In the genomic region with DNA sequence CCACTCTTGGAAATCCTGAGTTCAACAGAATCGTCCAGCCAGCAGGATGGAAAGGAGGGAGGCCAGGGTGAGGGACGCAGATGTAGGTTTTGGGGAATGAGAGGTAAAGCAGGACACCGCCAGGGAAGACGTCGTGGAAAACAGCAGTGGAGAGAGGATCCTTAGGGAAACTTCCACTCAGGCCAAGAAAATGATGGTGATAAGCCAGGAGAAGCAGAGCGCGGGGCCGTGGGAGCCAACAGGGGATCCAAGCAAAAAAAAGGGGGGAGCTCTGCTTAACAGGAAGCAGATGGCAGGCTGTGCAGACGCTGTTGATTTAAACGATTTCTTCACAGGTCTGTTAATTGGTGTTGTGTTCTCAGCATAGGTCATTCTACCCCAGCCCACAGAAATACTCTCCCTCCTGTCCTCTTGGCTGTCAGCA, we compare ENCODE assay signal across 10 mouse cellular contexts. TPM values are rescaled to one million over a fixed set of nuclear protein-coding genes. Genes with fewer than 3 reads are reported as not detected.
DNase-seq lines count a peak whose midpoint lies in the region; ATAC-seq and TF ChIP-seq lines count a peak whose summit lies in the region.
"Had no signal": no experiment of that assay in that cellular context is flagged by ENCODE, and none has a peak within 500 bp of the region (broad histone marks: within the 10 kb centered on the region; RNA-seq: fewer than 3 reads in every experiment).

No protein-coding gene starts in this region.

- no peak for TF ChIP-seq CTCF in heart, postnatal 0 days (IDR thresholded peaks at IDR 0.05; ENCODE audit: low read depth)

- H3K9ac ChIP-seq in midbrain, embryonic 11.5 days (ENCODE audit: low read length) = no peak overlapping the region
- no peak overlapping the region for H3K9ac ChIP-seq in midbrain, embryonic 16.5 days (ENCODE audit: low read depth, low read length)
- H3K9ac ChIP-seq in heart, postnatal 0 days (replicated peaks; ENCODE audit: low read depth, low read length) = no peak overlapping the region
- H3K9ac ChIP-seq in stomach, embryonic 15.5 days = no peak overlapping the region

- H3K27ac ChIP-seq in midbrain, embryonic 11.5 days (ENCODE audit: low read depth, low read length) = no peak overlapping the region
- no peak overlapping the region for H3K27ac ChIP-seq in midbrain, embryonic 16.5 days (ENCODE audit: low read length)
- H3K27ac ChIP-seq in heart, postnatal 0 days (ENCODE audit: low read depth) = 0 out of 2 replicates have a peak overlapping the region, but pooled peaks have one; percentile 5
- H3K27ac ChIP-seq in stomach, embryonic 15.5 days = peak overlapping the region; percentile 73

- peak; percentile 28 for DNase-seq in embryo, embryonic 10 days (ENCODE audit: low spot score)
- no peak for DNase-seq in embryo, embryonic 9.5 days (ENCODE audit: extremely low spot score)
- no peak for DNase-seq in midbrain, embryonic 11.5 days (ENCODE audit: low spot score, missing footprints)
- DNase-seq in heart, postnatal 0 days (ENCODE audit: low spot score) = peak; percentile 16
- no peak for DNase-seq in adrenal gland, adult 2 months
- DNase-seq in layer of hippocampus, adult 9-11 months = no peak
- DNase-seq: gastrocnemius, postnatal 25 days had no signal

- H3K4me1 ChIP-seq in midbrain, embryonic 11.5 days (ENCODE audit: control insufficient read depth, insufficient read depth, low read length) = no peaks in the 10 kb centered on the region
- H3K4me1 ChIP-seq in midbrain, embryonic 16.5 days (ENCODE audit: control insufficient read depth, insufficient read depth, low read length) = no peaks in the 10 kb centered on the region
- H3K4me1 ChIP-seq in heart, postnatal 0 days (ENCODE audit: control insufficient read depth, insufficient read depth) = no peaks in the 10 kb centered on the region
- peaks cover 4% of the 10 kb centered on the region; the same call in 1 of the 2 replicates for H3K4me1 ChIP-seq in stomach, embryonic 15.5 days

- H3K4me3 ChIP-seq in midbrain, embryonic 11.5 days (ENCODE audit: low read depth, low read length) = no peak overlapping the region
- H3K4me3 ChIP-seq in midbrain, embryonic 16.5 days (ENCODE audit: low read depth, low read length) = no peak overlapping the region
- H3K4me3 ChIP-seq in heart, postnatal 0 days (ENCODE audit: low read depth, low read length) = no peak overlapping the region
- H3K4me3 ChIP-seq in stomach, embryonic 15.5 days (replicated peaks) = no peak overlapping the region

- 0 out of 2 replicates have a peak, but pooled peaks have one; percentile 16 for ATAC-seq in midbrain, embryonic 11.5 days (ENCODE audit: low FRiP score)
- ATAC-seq in midbrain, embryonic 16.5 days = no peak
- no peak for ATAC-seq in heart, postnatal 0 days (ENCODE audit: insufficient read depth, low read depth)
- ATAC-seq in stomach, embryonic 15.5 days (ENCODE audit: insufficient read depth, low FRiP score, low read depth) = peak; percentile 68

- no peaks in the 10 kb centered on the region for H3K27me3 ChIP-seq in midbrain, embryonic 11.5 days (ENCODE audit: control insufficient read depth, insufficient read depth, low read length)
- no peaks in the 10 kb centered on the region for H3K27me3 ChIP-seq in midbrain, embryonic 16.5 days (ENCODE audit: control insufficient read depth, insufficient read depth, low read depth, low read length)
- H3K27me3 ChIP-seq in heart, postnatal 0 days (ENCODE audit: control insufficient read depth, insufficient read depth, low read length) = no peaks in the 10 kb centered on the region
- H3K27me3 ChIP-seq in stomach, embryonic 15.5 days (replicated peaks) = no peaks in the 10 kb centered on the region

- no peaks in the 10 kb centered on the region for H3K36me3 ChIP-seq in midbrain, embryonic 11.5 days (ENCODE audit: control insufficient read depth, insufficient read depth, low read length)
- H3K36me3 ChIP-seq in midbrain, embryonic 16.5 days (ENCODE audit: control insufficient read depth, insufficient read depth, low read length) = peaks cover 10% of the 10 kb centered on the region
- H3K36me3 ChIP-seq in heart, postnatal 0 days (replicated peaks; ENCODE audit: control insufficient read depth, insufficient read depth, low read length) = peaks cover 11% of the 10 kb centered on the region
- peaks cover 10% of the 10 kb centered on the region for H3K36me3 ChIP-seq in stomach, embryonic 15.5 days

- no peak for TF ChIP-seq EP300 in heart, postnatal 0 days (IDR thresholded peaks at IDR 0.05; ENCODE audit: low read depth)

- WGBS in midbrain, embryonic 11.5 days = 74% methylated on average over 10 of the region's 10 CpGs
- WGBS in midbrain, embryonic 16.5 days = 71% methylated on average over 10 of the region's 10 CpGs
- WGBS in heart, postnatal 0 days = 50% methylated on average over 10 of the region's 10 CpGs
- 31% methylated on average over 10 of the region's 10 CpGs for WGBS in stomach, embryonic 15.5 days

- H3K9me3 ChIP-seq in midbrain, embryonic 11.5 days (ENCODE audit: control insufficient read depth, low read length) = no peaks in the 10 kb centered on the region
- no peaks in the 10 kb centered on the region for H3K9me3 ChIP-seq in midbrain, embryonic 16.5 days (replicated peaks; ENCODE audit: control insufficient read depth, low read length, poor library complexity, severe bottlenecking)
- no peaks in the 10 kb centered on the region for H3K9me3 ChIP-seq in heart, postnatal 0 days (replicated peaks; ENCODE audit: control insufficient read depth, low read length)
- H3K9me3 ChIP-seq in stomach, embryonic 15.5 days = no peaks in the 10 kb centered on the region

- no peak overlapping the region for H3K4me2 ChIP-seq in midbrain, embryonic 11.5 days
- H3K4me2 ChIP-seq in midbrain, embryonic 16.5 days (ENCODE audit: low read length) = no peak overlapping the region
- H3K4me2 ChIP-seq in heart, postnatal 0 days (ENCODE audit: low read depth, low read length) = no peak overlapping the region
- H3K4me2 ChIP-seq in stomach, embryonic 15.5 days = no peak overlapping the region

RNA-seq across cellular contexts. Expression of gene Zc2hc1b, which starts 5.0 kb away (rescaled TPM):
- not detected in 2 replicates for polyA plus RNA-seq in midbrain, embryonic 11.5 days (2014; fragmentation: Nextera tagmentation; extraction: Ambion mirVana)
- not detected in 2 replicates for polyA plus RNA-seq in midbrain, embryonic 16.5 days (2015; fragmentation: Nextera tagmentation; extraction: Ambion mirVana)
- not detected in 2 replicates for total RNA-seq in heart, postnatal 0 days (2014; rRNA removed; ENCODE audit: low replicate concordance)
- not detected in 2 replicates for polyA plus RNA-seq in heart, postnatal 0 days (2015; fragmentation: Nextera tagmentation; extraction: Ambion mirVana)
- polyA plus RNA-seq in stomach, embryonic 15.5 days (2015; fragmentation: Nextera tagmentation; extraction: Ambion mirVana) = not detected in 2 replicates
- not detected for total RNA-seq in adrenal gland, adult 2 months (2021)
- not detected in 2 replicates for polyA plus RNA-seq in adrenal gland, adult 2 months (2012; rRNA removed)
- total RNA-seq: gastrocnemius, postnatal 25 days; liver, adult 2 months had no signal
- polyA plus RNA-seq: liver, adult 2 months had no signal

RNA-seq across cellular contexts. Expression of gene Ltv1, which starts 20.2 kb away (rescaled TPM):
- 77.6 and 83.1 TPM in 2 replicates for polyA plus RNA-seq in midbrain, embryonic 11.5 days (2014; fragmentation: Nextera tagmentation; extraction: Ambion mirVana)
- 33.8 and 35.8 TPM in 2 replicates for polyA plus RNA-seq in midbrain, embryonic 16.5 days (2015; fragmentation: Nextera tagmentation; extraction: Ambion mirVana)
- total RNA-seq in heart, postnatal 0 days (2014; rRNA removed; ENCODE audit: low replicate concordance) = 16.2 and 28.3 TPM in 2 replicates
- 31.5 and 34.8 TPM in 2 replicates for polyA plus RNA-seq in heart, postnatal 0 days (2015; fragmentation: Nextera tagmentation; extraction: Ambion mirVana)
- 74.1 and 75.3 TPM in 2 replicates for polyA plus RNA-seq in stomach, embryonic 15.5 days (2015; fragmentation: Nextera tagmentation; extraction: Ambion mirVana)
- 10 to 100 TPM; 46.6 to 48.4 TPM for total RNA-seq in adrenal gland, adult 2 months (2021)
- 4.8 and 5.6 TPM in 2 replicates for polyA plus RNA-seq in adrenal gland, adult 2 months (2012; rRNA removed)

Comparison
In these comparisons a context has a peak if more than half of its experiments do, and no peak if none do; other contexts are left out.
1. DNase-seq: peak in embryo, embryonic 10 days (single experiment) and heart, postnatal 0 days (single experiment); none in embryo, embryonic 9.5 days (single experiment), midbrain, embryonic 11.5 days (single experiment), adrenal gland, adult 2 months (single experiment) and layer of hippocampus, adult 9-11 months (single experiment).
2. ATAC-seq: peak in midbrain, embryonic 11.5 days (single experiment) and stomach, embryonic 15.5 days (single experiment); none in midbrain, embryonic 16.5 days (single experiment) and heart, postnatal 0 days (single experiment).
3. H3K27ac ChIP-seq: peak in heart, postnatal 0 days (single experiment) and stomach, embryonic 15.5 days (single experiment); none in midbrain, embryonic 11.5 days (single experiment) and midbrain, embryonic 16.5 days (single experiment).